Mouse (Mus musculus) liver, adult 2 months (tissue): ENCODE results near the gene Slc7a11.

Experiments used
- CTCF ChIP-seq: fragments of 200-500 bp; IDR thresholded peaks from 2 replicates; pipeline ENCODE4 v1.5.1; 2011; ENCODE audit warnings: low read depth, low read length, control low read depth
- POLR2A ChIP-seq: fragments of 200-500 bp; IDR thresholded peaks from 2 replicates; pipeline ENCODE4 v1.6.1; 2011; ENCODE audit warnings: low read length, control low read depth; ENCODE audit not compliant: insufficient read depth; ENCODE audit errors: extremely low read depth

DNA sequence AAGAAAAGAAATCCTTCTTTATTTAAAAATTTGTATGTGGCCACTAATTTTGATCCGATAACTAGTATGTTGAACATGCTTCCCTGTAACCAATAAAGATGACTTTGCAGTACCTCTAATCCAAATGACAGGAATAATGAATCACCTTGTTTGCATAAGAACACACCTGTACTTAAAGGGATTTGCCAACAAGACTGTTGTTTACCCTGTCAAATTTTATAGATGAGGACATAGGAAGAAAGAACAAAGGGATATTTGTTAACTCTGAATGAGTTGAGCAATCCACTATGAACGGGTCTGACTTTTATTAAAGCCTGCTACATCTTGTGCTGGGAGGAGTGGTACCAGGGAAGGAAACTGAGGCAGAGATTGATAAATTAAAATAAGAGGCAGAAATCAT lies 181.3 kb downstream of the Slc7a11 start:
- TF ChIP-seq CTCF = no peak
- no peak for TF ChIP-seq POLR2A
